Mouse (Mus musculus): Measurements from ENCODE around the gene Cep170.

The Cep170 gene

DNA sequence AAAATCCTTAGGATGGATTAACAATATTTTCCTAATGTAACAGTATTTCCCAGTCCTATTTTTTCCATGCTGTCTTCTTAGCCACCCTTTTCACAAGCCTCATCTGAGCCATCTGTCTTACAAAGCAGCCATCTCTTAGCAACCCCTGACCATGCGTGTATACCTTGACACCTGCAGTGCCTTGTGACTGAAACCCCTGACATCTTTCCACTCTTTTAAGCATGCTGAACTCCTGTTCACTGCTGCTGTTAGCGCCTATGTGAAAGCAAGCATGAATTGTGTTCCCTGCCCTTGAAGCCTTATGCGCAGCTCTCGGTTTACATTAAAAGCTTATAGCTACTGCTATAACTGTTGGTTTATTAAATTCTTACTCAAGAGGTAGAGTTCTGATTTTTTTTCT, 11.2 kb upstream of the Cep170 start:
- CTCF ChIA-PET = no interaction called here

DNA sequence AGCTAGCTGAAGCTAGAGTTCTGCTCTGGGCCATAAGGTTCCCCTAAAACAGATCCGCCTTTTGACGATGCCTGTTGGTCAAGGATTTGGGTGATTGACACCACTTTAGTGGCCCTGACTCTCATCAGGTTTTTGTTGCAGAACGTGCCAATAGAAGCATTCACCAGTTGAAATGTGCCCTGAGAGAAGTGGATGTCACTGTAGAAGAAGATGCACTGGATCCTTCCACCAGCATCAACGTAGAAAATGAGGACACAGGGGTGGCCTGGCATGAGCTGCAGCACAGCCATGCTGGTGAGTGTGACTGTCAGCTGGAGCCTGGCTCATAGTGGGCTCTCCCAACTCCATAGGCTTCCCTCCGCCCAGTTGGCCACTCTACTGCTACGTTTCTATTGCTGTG, 10.7 kb upstream of the Cep170 start:
- CTCF ChIA-PET = no interaction called here

DNA sequence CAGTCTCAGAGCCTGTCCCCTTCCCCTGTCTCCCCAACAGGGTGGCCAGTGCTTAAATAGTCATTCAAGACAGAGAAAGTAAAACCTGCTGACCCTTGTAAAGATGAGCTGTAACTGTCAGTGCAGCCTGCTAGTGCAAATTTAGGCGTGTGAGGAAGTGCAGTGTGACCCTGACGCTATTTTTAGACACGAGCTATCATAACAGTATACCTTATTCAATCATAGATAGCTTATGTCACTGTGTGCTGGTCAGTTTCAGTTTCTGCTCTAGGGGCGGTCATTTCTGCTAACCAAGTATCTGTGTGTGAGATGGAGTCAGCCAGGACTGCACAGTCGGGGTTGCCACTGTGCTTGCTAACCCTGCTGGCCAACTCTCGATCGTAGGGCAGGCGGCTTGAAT, 10.0 kb upstream of the Cep170 start:
- CTCF ChIA-PET = no interaction called here

DNA sequence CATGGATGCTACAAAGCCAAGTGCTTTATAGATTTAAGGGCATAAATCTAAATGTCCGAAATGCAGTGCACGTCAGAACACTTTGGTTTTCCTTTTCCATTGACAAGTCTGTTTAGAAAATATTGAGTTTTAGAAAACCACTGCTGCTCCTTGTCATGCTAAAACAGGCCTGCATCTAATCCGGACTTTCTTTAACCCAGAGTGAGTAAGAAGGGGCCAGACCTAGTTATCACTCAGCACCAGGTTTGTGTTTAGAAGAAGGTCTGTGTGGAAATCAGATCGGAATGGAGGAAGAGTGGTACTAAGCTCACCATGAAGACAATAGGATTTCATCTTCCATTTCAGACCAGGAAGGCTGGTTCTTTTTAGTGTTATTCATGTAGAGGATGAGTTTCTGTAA, 9.1 kb upstream of the Cep170 start:
- CTCF ChIA-PET = no interaction called here

DNA sequence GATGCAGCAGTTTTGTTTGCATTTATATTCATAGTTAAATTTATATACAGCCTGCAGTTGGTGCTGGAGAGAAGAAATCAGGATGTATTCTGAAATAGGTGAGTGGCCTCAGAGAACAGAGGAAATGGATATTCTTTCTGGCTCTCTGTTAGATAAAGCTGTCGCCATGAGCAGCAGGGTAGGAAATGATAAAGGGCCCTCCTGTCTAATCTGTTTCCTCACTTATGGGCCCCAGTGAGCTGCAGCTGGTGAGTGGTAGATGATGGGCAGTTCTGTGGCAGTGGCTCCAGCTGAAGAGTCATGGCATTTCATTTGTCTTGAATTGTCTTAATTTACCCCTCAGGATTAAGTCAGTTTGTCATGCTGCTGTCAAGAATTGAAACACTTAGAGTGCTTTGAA, 8.1 kb upstream of the Cep170 start:
- CTCF ChIA-PET = no interaction called here

DNA sequence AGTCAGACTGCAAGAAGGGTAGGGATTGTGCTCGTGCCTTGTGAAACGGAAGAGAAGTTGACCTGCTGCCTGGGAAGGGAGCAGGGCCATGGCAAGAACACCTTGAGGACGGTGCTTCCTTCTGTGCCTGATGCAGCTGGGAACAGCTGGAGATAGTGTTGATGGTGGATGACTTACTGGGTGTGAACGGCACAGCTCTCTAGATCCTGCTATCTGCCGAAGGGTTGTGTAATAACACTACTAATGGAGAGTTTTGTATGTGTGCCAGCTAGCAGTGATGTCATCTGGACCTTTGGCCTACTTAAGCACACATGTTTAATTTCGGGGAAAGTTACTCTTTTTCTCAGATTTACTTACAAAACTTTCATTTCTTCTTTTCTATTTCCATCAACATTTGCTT, 4.9 kb upstream of the Cep170 start:
- CTCF ChIA-PET = no interaction called here

DNA sequence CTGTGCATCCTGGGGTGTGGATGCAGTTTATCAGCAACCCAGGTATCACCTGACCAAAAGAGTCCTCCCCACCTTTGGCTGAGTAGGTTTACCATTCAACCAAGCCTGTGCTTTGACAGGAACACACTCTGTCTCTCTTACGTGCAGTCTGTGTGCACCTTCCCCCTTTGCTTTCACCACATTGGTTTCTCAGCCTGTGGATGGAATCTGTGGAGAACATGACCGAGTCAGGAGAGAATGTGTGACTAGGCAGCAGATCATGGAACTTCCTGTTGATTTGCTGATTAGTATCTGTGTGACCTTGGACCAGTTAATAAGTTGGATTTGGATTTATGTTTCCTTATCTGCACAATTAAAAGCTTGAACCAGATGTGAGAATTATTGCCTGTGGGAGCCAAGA, 4.3 kb upstream of the Cep170 start:
- CTCF ChIA-PET = no interaction called here

DNA sequence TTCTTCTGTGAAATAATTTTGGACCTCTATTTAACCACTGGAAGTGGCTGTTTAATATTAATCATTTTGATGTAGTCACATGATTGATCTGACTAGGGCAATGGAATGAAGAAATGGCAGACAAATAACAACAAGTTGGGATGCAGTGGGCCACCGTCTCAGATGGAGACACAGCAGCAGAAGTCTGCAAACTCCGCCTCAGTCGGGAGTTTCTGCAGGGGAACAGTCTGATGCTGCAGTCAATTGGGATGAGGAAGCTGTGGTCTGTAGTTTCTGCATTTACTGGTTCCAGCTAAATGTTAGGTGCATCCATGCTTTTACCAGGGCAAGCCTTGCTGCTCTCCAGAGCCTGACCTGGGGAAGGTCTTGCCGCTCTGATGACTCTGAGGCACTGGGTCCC, 2.9 kb upstream of the Cep170 start:
- CTCF ChIA-PET = no interaction called here

DNA sequence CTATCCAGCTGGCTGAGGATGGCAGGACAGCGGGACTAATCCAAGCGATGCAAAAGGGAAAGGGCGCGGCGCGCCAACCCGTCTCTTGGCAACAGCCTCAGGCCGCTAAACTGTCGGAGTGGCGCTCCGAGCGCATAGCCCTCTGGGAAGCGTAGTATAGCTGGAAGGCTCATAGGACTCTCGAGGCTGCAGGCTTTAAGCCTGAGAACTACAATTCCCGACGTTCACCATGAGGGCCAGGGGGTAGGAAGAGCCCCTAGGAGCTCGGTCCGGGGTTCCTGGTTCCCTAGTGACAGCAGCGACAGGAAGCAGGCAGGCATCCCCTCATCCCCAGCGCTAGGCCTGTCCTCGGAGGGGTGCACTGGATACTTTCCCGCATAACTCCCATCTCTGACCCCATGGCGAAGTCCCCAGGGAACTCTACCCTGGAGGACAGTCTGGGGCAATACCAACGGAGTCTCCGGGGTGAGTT, 760 bp upstream of the Cep170 start, which contains the start of gene Sdccag8:
Gene Sdccag8, plus strand, starts transcription at position 70 of the 472 bp plus-strand sequence.
- CTCF ChIA-PET = interaction anchor here (0.6 kb wide), 1 partner anchor 28 kb away, joined by 3 read pairs; no protein-coding TSS in a partner anchor

DNA sequence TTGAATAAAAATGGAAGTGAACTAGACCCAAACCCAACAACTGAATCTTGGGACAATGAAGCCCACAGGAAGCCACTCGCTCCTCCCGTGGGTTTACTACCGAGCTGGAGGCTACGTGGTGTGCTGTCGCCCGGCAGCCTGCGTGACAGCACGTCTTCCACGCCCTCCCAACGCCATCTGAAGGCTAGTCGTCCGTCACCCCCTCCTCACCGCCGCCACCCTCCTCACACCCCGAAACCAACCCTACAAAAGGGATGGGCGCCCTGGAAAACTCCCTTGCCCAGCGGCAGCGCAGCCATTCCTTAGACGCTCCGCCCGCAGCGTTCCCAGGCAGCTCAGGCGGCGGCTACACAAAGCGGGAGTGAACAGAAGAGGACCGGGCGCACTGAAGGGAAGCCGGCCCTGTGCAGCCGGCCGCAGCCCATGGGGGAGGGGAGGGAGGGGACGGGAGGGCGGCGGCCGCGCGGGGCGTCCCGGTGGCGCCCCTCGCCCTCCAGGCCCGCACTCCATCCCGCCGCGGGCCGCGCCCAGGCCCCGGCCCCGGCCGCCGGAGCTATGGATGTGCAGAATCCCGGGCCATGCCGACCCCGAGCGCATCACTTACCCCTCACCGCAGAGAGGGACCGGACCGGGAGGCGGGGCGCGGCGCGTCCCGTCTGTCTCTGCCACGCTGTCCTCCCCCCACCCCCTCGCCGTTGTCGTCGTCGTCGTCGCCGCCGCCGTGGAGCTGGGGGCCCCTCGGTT, 403 bp downstream of the Cep170 start:
- CTCF ChIA-PET = no interaction called here

DNA sequence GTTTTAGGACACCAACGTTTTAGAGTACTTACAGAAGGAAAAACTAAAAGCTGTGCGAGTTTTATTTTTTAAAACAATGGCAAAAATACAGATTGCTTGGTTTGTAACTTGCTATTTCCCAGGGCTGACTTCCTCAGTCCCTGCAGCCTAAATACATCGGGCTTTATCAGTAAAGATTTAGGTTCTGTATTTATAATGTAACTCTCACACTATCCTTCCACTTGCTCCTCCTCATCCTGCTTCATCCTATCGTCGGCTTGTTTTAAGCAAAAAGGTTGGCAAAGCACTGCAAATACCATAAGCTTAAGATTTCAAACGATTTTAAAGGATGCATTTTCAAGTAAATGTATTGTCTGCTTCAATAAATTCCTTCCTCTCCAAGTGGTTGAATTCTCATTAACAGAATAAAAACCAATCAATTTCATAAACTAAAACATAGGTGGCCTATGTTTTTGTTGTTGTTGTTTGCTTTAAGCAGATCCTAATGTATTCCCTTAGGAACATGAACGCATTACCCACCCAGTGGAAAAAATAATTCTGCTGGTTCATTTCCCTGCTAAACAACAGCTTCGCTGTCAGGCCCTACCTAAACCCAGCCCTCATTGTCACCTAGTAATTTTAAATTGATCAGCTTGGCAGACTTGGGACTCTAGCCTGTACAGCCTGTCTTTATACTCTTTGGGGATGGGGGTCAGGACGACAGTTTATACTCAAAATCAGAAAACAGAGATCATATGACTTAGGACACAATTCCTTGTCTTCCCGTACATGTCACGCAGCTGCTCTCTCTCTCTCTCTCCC, 1.2 kb downstream of the Cep170 start:
- CTCF ChIA-PET = interaction anchor here (1.6 kb wide), 1 partner anchor 11 kb away, joined by 5 read pairs; no protein-coding TSS in a partner anchor

DNA sequence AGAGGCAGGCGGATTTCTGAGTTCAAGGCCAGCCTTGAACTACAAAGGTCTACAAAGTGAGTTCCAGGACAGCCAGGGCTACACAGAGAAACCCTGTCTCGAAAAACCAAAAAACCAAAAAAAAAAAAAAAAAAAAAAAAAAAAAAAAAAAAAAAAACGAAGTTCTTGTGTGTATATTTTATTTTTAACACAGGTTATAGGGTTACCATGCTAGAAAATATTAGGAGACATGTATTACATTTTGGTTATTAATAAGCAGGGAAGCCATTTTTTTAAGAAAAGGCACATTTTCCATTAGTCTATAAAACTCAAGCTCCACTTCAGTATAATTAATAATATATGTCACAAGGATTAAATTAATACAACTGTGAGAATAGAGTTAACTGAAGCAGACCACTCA, 2.0 kb downstream of the Cep170 start:
- CTCF ChIA-PET = interaction anchor here (1.6 kb wide), 1 partner anchor 11 kb away, joined by 5 read pairs; no protein-coding TSS in a partner anchor

DNA sequence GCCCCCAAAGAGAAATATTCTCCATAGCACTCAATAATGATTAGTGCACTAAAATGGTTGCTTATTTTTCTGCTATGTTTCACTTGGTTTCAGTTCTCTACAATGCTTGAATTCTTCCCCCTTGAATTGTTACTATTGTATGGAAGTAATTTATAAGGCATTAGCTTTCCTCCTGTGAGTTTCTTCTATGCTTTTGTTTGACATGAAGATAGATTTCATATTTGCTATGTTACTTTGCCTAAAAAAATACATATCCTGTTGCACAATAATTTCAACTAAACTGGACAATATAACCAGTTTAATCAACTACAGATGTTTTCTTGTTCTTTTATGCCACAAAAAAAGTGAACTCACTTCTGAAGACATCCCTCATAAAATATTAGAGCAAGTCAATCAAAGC, 3.7 kb downstream of the Cep170 start:
- CTCF ChIA-PET = interaction anchor here (1.1 kb wide), 1 partner anchor 14 kb away, joined by 3 read pairs; no protein-coding TSS in a partner anchor

DNA sequence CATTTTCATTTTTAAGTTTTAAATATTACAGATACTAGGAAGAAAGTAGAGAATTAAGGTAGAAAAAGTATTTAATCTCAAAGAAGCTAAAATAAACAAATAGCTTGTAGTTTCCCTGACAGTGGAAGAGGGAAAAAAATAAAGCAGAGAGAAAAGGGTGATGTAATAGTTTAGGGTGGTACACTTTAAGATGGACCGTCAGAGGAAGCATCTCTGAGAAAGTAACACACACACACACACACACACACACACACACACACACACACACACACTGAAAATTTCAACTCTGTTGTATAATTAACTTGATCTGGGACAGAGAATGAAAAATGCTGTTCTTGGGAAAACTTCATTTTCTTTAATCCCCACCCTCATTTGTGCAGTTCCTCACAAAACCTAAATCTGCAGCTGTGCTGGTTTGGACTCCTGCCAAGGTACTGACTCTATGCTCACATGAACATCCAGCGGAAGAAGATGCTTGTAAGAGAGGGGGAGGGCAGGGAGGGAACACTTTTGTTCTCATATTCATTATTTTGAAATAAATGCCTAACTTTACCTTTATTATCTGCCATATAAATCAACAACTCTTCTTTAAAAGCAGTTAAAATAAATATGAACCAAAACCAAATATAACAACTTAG, 13.0 kb downstream of the Cep170 start:
- CTCF ChIA-PET = interaction anchor here (1.6 kb wide), 1 partner anchor 11 kb away, joined by 5 read pairs; no protein-coding TSS in a partner anchor

DNA sequence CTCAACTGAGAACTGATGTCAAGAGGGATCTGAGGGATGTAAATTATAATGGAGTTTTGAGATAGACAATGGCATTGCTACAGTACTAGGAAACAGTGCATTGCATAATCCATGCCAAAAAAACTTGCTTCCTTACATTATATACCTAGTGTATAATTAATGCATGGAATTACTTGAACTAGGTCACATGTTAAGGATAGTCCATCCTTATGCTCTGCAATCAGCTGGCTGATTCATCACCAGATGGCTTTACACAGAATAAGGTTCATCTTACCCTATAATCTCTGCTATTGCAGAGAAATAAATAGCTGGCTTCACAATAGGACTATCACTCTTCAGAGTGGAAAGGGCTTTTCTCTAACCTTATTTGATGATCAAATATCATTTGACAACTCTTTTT, 15.2 kb downstream of the Cep170 start:
- CTCF ChIA-PET = no interaction called here

DNA sequence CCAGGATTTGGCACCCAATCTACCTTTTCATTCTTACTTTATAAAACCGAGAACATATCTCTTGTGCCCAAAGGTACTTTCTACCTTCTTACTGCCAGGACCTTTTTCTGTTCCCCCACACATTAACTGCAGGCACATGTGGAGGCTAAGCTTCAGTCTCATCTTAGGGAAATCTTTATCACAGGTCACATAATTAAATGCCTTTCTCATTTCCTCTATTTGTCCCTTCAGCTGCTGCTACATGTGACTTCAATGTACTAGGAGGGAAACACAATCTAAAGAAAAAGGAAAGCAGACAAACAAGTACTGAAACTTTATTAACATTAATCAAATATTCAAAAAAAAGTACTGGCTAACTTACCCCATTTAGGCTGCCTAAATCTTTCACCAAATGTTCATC, 21.7 kb downstream of the Cep170 start:
- CTCF ChIA-PET = no interaction called here

DNA sequence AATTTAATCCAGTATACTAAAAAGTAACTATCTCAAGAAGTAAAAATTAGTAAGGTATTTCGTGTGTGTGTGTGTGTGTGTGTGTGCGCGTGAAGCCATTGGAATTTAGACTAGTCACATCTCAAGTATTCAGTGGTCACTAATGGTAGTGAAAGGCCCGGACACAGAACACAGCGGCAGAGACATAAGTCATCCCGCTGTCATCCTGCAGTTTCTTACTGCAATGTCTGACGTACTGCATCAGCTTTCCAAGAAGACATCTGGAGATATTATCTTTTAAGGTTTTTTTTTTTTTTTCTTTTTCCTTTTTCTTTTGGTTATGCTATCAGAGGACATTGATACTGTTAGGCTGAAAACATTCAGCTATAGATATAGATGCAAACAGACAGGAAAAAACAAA, 24.5 kb downstream of the Cep170 start:
- CTCF ChIA-PET = interaction anchor here (0.5 to 0.6 kb wide), 2 partner anchors 87 to 200 kb away, joined by 3 read pairs; no protein-coding TSS in a partner anchor

DNA sequence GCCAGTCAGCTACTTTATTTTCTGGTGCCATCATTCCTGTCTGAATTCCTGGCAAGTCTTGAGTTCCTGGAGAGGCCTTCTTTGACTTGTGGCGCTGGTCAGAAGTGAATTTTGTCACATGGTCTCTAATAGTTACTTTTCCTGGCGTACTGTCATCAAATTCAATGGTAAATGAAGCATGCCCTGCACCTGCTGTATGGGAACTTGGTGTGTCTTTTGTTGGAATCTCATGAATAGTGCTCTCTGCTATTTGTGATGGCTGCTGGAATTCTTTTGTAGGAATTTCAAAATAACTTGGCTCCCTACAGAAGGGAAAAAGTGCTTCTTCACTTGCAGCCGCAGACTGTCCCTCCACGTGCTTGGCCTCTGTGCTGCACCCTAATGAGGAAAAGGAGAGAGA, 39.3 kb downstream of the Cep170 start:
- CTCF ChIA-PET = no interaction called here

DNA sequence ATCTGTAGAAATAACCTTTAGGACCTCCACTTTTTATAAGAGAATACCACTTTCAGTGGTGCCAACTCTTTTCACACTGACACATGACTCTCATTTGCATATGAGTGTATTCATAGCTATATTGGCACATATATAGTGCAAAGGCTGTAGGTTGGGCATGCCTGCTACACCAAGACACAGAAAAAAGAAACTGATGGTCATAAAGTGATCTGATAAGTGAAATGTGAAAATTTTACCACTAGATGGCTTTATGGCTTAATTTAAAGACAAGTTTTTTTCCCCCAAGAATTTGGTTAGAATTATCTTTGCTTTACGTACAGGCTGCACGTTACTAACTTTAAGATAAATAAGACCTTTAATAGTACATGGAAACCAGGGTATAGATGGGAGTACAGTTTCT, 51.6 kb downstream of the Cep170 start:
- CTCF ChIA-PET = no interaction called here

DNA sequence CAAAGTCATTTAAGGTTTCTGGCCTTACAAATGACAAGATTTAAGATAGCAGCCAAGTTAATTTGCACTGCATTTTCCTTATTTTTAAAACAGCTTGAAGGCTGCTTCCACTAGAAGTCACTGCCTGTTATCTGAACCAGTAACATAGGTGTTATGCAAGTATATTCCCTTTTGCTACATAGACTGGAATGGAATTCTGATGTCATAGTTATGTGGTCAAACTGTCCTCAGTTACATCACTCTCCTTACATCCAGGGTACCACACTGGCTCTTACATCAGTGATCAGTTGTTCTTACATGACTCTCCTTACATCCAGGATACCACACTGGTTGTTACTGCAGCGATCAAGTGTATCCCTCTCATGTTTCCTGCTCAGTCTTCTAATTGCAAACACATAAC, 53.2 kb downstream of the Cep170 start:
- CTCF ChIA-PET = no interaction called here

DNA sequence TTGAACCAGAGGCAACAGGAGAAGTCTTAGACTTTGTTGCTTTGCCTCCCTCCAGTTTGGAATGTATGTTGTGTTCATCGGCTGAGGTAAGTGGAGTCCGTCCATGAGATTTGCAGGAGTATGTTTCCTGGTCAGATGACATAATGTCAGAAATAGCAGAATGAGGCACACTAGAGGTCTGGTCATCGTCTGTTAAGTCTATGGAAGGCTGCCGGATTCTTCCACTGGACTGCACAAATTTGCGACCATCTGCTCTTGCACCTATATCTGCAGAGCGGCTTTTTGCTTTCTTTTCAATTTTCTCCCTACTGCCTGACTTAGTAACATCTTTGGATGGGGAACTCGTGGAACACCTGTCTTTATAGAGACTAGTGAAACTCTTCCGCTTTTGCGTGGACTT, 58.3 kb downstream of the Cep170 start:
- CTCF ChIA-PET = no interaction called here
